Mouse (Mus musculus): ENCODE measurements around the gene Cdkl3. TPM values are rescaled to one million over a fixed set of nuclear protein-coding genes. Genes with fewer than 3 reads are reported as not detected.

Cdkl3 gene
- polyA plus RNA-seq, 1 experiment from 2014 or later: 6.7 TPM

DNA sequence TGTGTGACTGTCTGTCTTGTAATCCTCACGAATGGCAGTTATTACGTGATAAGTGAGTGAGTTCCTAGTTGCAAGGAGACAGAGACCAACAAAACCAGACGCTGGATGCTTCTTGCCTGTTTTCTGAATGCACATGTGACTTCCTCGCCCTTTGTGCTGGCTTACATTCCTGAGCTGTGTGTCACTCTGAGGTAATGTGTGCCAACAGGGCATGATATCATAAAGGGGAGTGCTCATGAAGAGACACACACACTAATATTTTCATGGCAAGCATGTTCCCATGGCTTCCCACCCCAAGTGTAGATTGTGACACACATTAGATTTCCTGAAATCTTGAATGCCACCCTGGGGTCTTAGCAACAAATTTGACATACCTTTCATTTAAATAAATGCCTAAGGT is 73.9 kb downstream of the Cdkl3 start:
- no peak overlapping the region for H3K4me2 ChIP-seq (ENCODE audit: low read depth, low read length)
- 0 out of 2 replicates have a peak, but pooled peaks cover 2% of the 10 kb centered on the region for H3K4me1 ChIP-seq (ENCODE audit: control insufficient read depth, insufficient read depth, low read length)
- no peak overlapping the region for H3K4me3 ChIP-seq (replicated peaks; ENCODE audit: low read length)
- ATAC-seq (ENCODE audit: insufficient read depth, low FRiP score): no peak
- 65% methylated on average over 4 of the region's 4 CpGs for WGBS
- H3K27ac ChIP-seq (ENCODE audit: low read length): peak overlapping the region; percentile 69
- H3K36me3 ChIP-seq (ENCODE audit: control insufficient read depth, insufficient read depth, low read length): no peaks in the 10 kb centered on the region
- no peaks in the 10 kb centered on the region for H3K9me3 ChIP-seq (replicated peaks; ENCODE audit: control insufficient read depth, low read length)
- no peak overlapping the region for H3K9ac ChIP-seq (ENCODE audit: low read length)
- no peaks in the 10 kb centered on the region for H3K27me3 ChIP-seq (ENCODE audit: control insufficient read depth, insufficient read depth, low read length)

GRCm38 (mm10) chr11:52079978-52080377 is 76.0 kb downstream of the Cdkl3 start:
- Histone ChIP-seq H3K27me3 (ENCODE audit: control insufficient read depth, insufficient read depth, low read length) (no peaks in the 10 kb centered on the region), H3K4me3 (replicated peaks; ENCODE audit: low read length) (no peak overlapping the region), H3K27ac (ENCODE audit: low read length) (peak overlapping the region; percentile 67; the same call in 1 of the 2 replicates), H3K4me1 (ENCODE audit: control insufficient read depth, insufficient read depth, low read length) (0 out of 2 replicates have a peak, but pooled peaks cover 2% of the 10 kb centered on the region), H3K36me3 (ENCODE audit: control insufficient read depth, insufficient read depth, low read length) (no peaks in the 10 kb centered on the region), H3K9ac (ENCODE audit: low read length) (no peak overlapping the region), H3K4me2 (ENCODE audit: low read depth, low read length) (no peak overlapping the region), H3K9me3 (replicated peaks; ENCODE audit: control insufficient read depth, low read length) (no peaks in the 10 kb centered on the region)
- peak; percentile 86 for ATAC-seq (ENCODE audit: insufficient read depth, low FRiP score)
- 19% methylated on average over 5 of the region's 5 CpGs for WGBS

DNA sequence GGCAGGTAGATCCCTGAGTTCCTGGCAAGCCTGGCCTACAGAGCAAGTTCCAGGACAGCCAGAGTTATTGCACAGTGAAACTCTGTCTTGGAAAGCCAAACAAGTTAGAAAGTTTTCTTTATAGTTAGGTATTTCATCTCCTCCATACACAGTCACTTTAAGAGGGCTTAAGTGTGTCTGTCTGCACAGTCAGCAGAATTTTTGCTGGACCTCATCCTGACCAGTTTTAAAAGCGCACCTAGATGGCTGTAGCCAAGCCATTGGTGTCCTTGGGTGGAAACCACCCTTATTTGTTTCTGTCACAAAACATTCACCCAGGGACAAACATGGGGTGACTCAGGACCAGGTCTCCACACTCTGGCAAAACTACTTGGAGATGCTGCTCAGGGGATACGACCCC is 76.6 kb downstream of the Cdkl3 start:
- Histone ChIP-seq H3K27me3 (ENCODE audit: control insufficient read depth, insufficient read depth, low read length) (no peaks in the 10 kb centered on the region), H3K4me1 (ENCODE audit: control insufficient read depth, insufficient read depth, low read length) (0 out of 2 replicates have a peak, but pooled peaks cover 2% of the 10 kb centered on the region), H3K27ac (ENCODE audit: low read length) (peak overlapping the region; percentile 67; the same call in 1 of the 2 replicates), H3K36me3 (ENCODE audit: control insufficient read depth, insufficient read depth, low read length) (no peaks in the 10 kb centered on the region), H3K9ac (ENCODE audit: low read length) (no peak overlapping the region), H3K9me3 (replicated peaks; ENCODE audit: control insufficient read depth, low read length) (no peaks in the 10 kb centered on the region), H3K4me2 (ENCODE audit: low read depth, low read length) (no peak overlapping the region), H3K4me3 (replicated peaks; ENCODE audit: low read length) (no peak overlapping the region)
- ATAC-seq (ENCODE audit: insufficient read depth, low FRiP score): no peak
- 82% methylated on average over 2 of the region's 2 CpGs for WGBS

GRCm38 (mm10) chr11:52085857-52086203 is 81.8 kb downstream of the Cdkl3 start:
- peak overlapping the region; percentile 85 for H3K27ac ChIP-seq (ENCODE audit: low read length)
- H3K4me1 ChIP-seq (ENCODE audit: control insufficient read depth, insufficient read depth, low read length): peaks cover 22% of the 10 kb centered on the region; the same call in 1 of the 2 replicates
- H3K9ac ChIP-seq (ENCODE audit: low read length): no peak overlapping the region
- WGBS: 41% methylated on average over 4 of the region's 4 CpGs
- no peaks in the 10 kb centered on the region for H3K27me3 ChIP-seq (ENCODE audit: control insufficient read depth, insufficient read depth, low read length)
- ATAC-seq (ENCODE audit: insufficient read depth, low FRiP score): no peak
- H3K9me3 ChIP-seq (replicated peaks; ENCODE audit: control insufficient read depth, low read length): no peaks in the 10 kb centered on the region
- H3K4me3 ChIP-seq (replicated peaks; ENCODE audit: low read length): no peak overlapping the region
- no peaks in the 10 kb centered on the region for H3K36me3 ChIP-seq (ENCODE audit: control insufficient read depth, insufficient read depth, low read length)
- H3K4me2 ChIP-seq (ENCODE audit: low read depth, low read length): 0 out of 2 replicates have a peak overlapping the region, but pooled peaks have one; percentile 0

- no peaks in the 10 kb centered on the region for H3K36me3 ChIP-seq (ENCODE audit: control insufficient read depth, insufficient read depth, low read length)
- H3K4me3 ChIP-seq (replicated peaks; ENCODE audit: low read length): no peak overlapping the region
- ATAC-seq (ENCODE audit: insufficient read depth, low FRiP score): peak; percentile 38; the same call in 1 of the 2 replicates
- peak overlapping the region; percentile 0; the same call in 1 of the 2 replicates for H3K4me2 ChIP-seq (ENCODE audit: low read depth, low read length)
- H3K27ac ChIP-seq (ENCODE audit: low read length): peak overlapping the region; percentile 85
- peaks cover 22% of the 10 kb centered on the region; the same call in 1 of the 2 replicates for H3K4me1 ChIP-seq (ENCODE audit: control insufficient read depth, insufficient read depth, low read length)
- peak overlapping the region; percentile 51 for H3K9ac ChIP-seq (ENCODE audit: low read length)
- H3K27me3 ChIP-seq (ENCODE audit: control insufficient read depth, insufficient read depth, low read length): no peaks in the 10 kb centered on the region
- 21% methylated on average over 9 of the region's 9 CpGs for WGBS
- no peaks in the 10 kb centered on the region for H3K9me3 ChIP-seq (replicated peaks; ENCODE audit: control insufficient read depth, low read length)
Observed at GRCm38 (mm10) chr11:52086204-52086864, 82.3 kb downstream of the Cdkl3 start.

DNA sequence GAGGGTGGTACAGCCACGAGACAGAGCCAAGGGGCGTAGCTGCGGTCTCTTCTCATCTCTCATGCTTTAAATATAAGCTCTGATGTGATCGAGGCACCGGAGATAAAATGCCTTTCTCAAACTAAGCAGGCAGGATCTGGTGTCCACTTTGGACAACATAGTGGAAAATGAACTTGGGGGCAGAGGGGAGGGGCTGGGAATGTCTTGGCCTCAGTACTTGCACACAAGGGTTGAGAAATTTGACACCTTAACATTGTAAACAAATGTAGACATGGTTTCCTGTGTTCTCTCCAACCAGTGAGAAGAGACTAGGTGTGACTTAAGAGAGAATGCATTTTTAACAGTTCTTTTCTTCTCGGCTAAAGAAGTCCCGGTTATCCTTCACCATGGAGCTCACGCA is 85.3 kb downstream of the Cdkl3 start:
- Histone ChIP-seq H3K9me3 (replicated peaks; ENCODE audit: control insufficient read depth, low read length) (no peaks in the 10 kb centered on the region), H3K9ac (ENCODE audit: low read length) (peak overlapping the region; percentile 41), H3K27me3 (ENCODE audit: control insufficient read depth, insufficient read depth, low read length) (no peaks in the 10 kb centered on the region), H3K4me3 (replicated peaks; ENCODE audit: low read length) (no peak overlapping the region), H3K27ac (ENCODE audit: low read length) (0 out of 2 replicates have a peak overlapping the region, but pooled peaks have one; percentile 10), H3K4me1 (ENCODE audit: control insufficient read depth, insufficient read depth, low read length) (peaks cover 22% of the 10 kb centered on the region; the same call in 1 of the 2 replicates), H3K4me2 (ENCODE audit: low read depth, low read length) (peak overlapping the region; percentile 6; the same call in 1 of the 2 replicates), H3K36me3 (ENCODE audit: control insufficient read depth, insufficient read depth, low read length) (no peaks in the 10 kb centered on the region)
- WGBS: 28% methylated on average over 8 of the region's 8 CpGs
- ATAC-seq (ENCODE audit: insufficient read depth, low FRiP score): peak; percentile 42; the same call in 1 of the 2 replicates

GRCm38 (mm10) chr11:52091261-52091660 is 87.2 kb downstream of the Cdkl3 start:
- ATAC-seq (ENCODE audit: insufficient read depth, low FRiP score): no peak

DNA sequence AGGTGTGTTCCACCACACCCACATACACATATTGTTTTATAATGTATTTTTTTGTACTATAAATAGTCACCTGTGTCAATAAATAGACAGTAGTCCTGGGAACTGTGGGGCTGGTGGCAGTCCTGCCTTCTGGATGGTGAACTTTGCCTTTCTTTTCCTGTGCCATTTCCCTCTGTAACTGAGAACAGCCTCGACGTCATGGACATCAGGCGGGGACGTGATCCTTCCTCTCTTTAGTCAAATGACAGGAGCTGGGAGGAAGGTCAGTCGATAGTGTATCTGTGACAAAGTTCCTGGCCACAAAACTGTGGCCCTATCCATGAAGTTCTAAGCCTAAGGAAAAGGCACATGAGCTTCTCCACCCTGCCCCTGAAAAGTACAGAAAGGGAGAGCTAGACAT is 90.5 kb downstream of the Cdkl3 start:
- Histone ChIP-seq H3K4me1 (ENCODE audit: control insufficient read depth, insufficient read depth, low read length) (peaks cover 10% of the 10 kb centered on the region), H3K27me3 (ENCODE audit: control insufficient read depth, insufficient read depth, low read length) (no peaks in the 10 kb centered on the region), H3K4me3 (replicated peaks; ENCODE audit: low read length) (no peak overlapping the region), H3K4me2 (ENCODE audit: low read depth, low read length) (no peak overlapping the region), H3K36me3 (ENCODE audit: control insufficient read depth, insufficient read depth, low read length) (no peaks in the 10 kb centered on the region), H3K27ac (ENCODE audit: low read length) (peak overlapping the region; percentile 17; the same call in 1 of the 2 replicates), H3K9me3 (replicated peaks; ENCODE audit: control insufficient read depth, low read length) (no peaks in the 10 kb centered on the region), H3K9ac (ENCODE audit: low read length) (no peak overlapping the region)
- WGBS: 44% methylated on average over 5 of the region's 5 CpGs
- ATAC-seq (ENCODE audit: insufficient read depth, low FRiP score): no peak

More at GRCm38 (mm10) chr11:52091261-52091660, 87.2 kb downstream of the Cdkl3 start:
- no peak overlapping the region for H3K4me3 ChIP-seq (replicated peaks; ENCODE audit: low read length)
- no peak overlapping the region for H3K27ac ChIP-seq (ENCODE audit: low read length)
- no peaks in the 10 kb centered on the region for H3K36me3 ChIP-seq (ENCODE audit: control insufficient read depth, insufficient read depth, low read length)
- H3K9me3 ChIP-seq (replicated peaks; ENCODE audit: control insufficient read depth, low read length): no peaks in the 10 kb centered on the region
- WGBS: 87% methylated on average over 9 of the region's 9 CpGs
- no peaks in the 10 kb centered on the region for H3K27me3 ChIP-seq (ENCODE audit: control insufficient read depth, insufficient read depth, low read length)
- H3K4me1 ChIP-seq (ENCODE audit: control insufficient read depth, insufficient read depth, low read length): peaks cover 18% of the 10 kb centered on the region; the same call in 1 of the 2 replicates
- no peak overlapping the region for H3K9ac ChIP-seq (ENCODE audit: low read length)
- H3K4me2 ChIP-seq (ENCODE audit: low read depth, low read length): no peak overlapping the region

DNA sequence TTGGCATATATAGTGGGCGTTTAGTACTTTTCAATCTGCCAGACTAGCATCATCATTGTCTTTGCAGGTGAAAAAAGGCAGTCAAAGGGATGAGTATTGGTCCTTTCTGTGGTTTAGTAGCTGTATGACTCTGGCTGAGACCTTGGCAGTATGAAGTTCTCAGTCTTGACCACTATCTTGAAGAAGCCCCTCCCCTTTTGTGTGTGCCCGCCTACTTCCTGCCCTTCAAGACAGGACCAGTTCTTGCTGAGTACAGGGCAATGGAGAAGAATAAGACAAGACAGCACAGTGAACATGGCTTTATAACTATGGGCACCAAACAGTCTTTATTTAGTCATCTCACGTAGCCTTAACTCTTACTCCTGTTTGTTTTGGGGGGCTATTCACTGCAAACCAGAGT is 93.0 kb downstream of the Cdkl3 start:
- WGBS: 70% methylated on average over 3 of the region's 3 CpGs
- Histone ChIP-seq H3K27ac (ENCODE audit: low read length) (peak overlapping the region; percentile 14; the same call in 1 of the 2 replicates), H3K4me1 (ENCODE audit: control insufficient read depth, insufficient read depth, low read length) (peaks cover 28% of the 10 kb centered on the region), H3K4me2 (ENCODE audit: low read depth, low read length) (no peak overlapping the region), H3K27me3 (ENCODE audit: control insufficient read depth, insufficient read depth, low read length) (no peaks in the 10 kb centered on the region), H3K9me3 (replicated peaks; ENCODE audit: control insufficient read depth, low read length) (no peaks in the 10 kb centered on the region), H3K4me3 (replicated peaks; ENCODE audit: low read length) (no peak overlapping the region), H3K36me3 (ENCODE audit: control insufficient read depth, insufficient read depth, low read length) (no peaks in the 10 kb centered on the region), H3K9ac (ENCODE audit: low read length) (no peak overlapping the region)
- ATAC-seq (ENCODE audit: insufficient read depth, low FRiP score): no peak

All from stomach, embryonic 16.5 days (tissue).